Mouse (Mus musculus) ovary, postnatal 14 days (tissue): ENCODE data around the gene Nfkbia.

Experiments used
- DNase-seq: peaks from one replicate; pipeline ENCODE4 v3.0.0; 2022; ENCODE audit warnings: low spot score

Gene Nfkbia

DNA sequence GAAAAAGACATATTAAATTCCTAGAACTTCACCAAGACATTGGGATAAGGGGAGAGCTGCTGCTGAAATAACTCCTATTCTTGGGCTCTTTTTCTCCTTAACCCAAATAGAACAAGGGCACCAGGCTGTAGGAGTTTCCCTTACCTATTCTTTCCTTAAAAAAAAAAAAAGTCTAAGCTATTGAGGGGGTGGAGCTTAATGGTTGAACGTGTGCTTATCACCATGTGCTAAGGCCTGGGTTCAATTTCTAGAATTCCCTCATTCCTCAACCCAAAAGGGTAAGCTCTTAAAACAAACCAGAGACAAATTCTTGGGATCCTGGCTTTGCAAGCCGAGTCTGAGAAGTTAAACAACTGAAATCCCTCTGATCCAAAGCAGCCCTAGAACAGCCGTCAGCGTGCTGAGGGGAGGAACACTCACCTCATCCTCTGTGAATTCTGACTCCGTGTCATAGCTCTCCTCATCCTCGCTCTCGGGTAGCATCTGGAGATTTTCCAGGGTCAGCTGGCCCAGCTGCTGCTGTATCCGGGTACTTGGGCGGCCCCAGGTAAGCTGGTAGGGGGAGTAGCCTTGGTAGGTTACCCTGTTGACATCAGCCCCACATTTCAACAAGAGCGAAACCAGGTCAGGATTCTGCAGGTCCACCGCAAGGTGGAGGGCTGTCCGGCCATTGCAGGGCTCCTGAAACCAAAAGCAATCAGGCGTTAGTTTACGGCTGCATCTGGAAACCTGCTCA is 2.3 kb downstream of the Nfkbia start:
- DNase-seq, result no peak

DNA sequence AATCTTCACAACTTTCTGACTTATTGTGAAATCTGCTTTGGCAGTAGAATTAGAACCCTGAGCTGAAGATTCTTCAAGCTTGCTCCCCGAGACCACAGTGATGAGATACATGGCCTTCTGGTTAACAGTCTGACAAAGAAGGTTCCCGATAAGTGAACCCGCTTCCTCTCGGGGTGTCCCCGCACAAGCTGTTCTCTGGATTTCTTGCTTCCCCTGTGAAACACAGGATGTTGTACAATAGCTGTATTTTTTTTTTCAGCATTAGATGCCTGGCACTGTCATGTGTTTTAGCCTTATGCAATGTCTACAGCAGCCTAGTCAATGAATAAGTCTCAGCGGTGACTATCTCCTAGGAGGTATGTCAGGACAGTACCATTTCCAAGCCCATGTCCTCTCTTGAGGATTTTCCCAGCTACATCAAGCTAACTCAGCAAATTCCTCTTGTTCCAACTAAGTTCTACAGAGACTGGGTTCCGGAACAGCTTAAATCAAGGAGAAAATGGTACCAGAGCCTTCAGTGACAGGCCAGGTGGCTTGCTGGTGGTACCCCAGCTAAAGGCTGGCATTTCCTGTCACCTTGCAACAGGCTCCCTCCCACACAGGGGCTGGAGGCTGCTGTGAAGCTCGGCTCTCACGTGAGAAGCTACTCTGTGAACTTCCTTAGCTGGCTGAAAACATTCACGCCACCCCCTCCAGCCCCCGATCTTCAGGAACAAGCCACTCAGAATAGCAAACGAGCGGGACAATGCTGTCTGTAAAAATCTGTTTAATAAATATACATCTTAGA is 3.6 kb downstream of the Nfkbia start:
- no peak for DNase-seq

- no peak for DNase-seq
Measured at GRCm38 (mm10) chr12:55487843-55488660, 4.4 kb downstream of the Nfkbia start.

GRCm38 (mm10) chr12:55486923-55487674 is 5.3 kb downstream of the Nfkbia start:
- no peak for DNase-seq

- no peak for DNase-seq
Measured at GRCm38 (mm10) chr12:55484800-55485199, 7.6 kb downstream of the Nfkbia start.

DNA sequence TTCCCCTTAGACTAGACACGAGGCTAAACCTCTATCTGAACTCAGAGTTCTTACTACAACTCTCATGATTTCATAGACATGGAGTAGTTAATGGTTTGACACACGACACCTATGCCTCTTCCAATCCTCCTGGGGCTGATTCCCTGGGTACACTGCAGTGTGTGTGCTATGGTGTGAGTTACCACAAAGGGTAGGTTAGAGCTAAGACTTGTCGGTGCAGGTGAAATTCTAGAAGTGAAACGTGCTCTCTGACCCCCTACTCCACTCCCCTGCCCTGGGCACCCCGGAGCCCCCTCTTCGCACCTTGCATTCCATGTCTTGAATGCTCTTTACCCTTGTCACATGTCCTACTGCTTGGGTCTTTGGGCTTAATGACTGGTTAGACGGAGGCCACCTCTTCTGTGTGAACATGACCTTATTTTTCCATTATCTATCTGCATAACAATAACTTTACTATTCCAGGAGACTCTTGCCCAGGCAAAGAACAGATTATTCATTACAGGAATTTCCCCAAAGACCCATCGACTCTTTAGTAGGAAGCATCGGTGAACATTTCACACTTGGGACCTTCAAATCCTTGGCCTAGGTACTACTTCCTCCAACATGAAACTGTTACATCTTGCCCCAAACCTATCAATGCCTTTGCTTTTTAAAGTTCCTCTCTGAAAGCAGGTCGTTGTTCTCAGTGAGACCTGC is 8.2 kb downstream of the Nfkbia start:
- no peak for DNase-seq

GRCm38 (mm10) chr12:55483591-55483990 is 8.9 kb downstream of the Nfkbia start:
- no peak for DNase-seq

- no peak for DNase-seq
Measured at GRCm38 (mm10) chr12:55482732-55483131, 9.7 kb downstream of the Nfkbia start.

DNA sequence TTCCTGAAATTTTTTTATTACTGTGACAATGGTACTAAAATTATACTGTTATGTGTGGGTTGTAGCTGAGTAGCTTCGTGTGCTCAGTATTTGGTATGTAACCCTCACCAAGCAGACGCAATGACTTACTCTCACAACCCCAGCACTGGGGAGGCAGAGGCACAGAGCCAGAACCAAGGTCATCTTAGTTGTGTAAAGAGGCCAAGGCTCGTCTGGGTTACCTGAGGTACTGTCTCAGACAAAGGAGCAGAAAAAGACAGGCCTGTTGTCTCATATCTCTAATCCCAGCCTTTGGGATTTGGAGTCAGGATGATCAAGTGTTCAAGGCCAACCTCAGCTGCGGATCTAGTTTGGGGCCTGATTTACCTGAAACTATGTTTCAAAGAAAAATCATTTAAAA is 10.7 kb downstream of the Nfkbia start:
- DNase-seq, result no peak

DNA sequence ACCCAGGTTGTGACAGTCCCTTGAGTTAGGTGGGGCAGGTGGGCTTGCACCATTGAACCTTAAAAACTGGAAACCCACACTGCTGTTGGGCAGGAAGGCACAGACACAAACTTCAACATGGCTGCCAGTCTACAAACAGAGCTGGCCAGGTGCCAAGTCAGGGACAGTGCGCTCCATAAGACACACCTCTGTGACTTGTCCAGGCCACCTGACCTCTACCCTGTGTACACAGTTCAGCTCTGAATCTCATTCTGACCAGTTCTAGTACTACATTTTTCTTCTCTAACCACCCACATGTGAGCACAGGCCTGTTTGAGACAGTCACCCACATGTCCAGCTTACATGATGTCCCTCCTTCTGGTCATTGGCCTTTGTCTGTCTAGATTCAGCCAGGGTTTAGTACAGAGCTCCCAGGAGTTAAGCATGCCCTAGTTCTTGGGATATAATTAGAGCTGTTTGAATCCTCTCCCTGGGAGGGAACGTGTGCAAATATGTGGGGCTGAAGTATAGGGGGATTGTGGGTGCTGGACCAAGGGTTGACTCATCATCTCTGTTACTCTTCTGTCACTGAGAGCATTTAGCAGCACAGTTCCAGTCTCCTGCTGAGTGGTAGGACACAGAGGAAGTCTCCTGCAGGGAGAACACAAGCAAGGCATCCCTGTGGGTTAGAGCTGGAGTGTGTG is 11.8 kb downstream of the Nfkbia start:
- DNase-seq, result no peak

DNA sequence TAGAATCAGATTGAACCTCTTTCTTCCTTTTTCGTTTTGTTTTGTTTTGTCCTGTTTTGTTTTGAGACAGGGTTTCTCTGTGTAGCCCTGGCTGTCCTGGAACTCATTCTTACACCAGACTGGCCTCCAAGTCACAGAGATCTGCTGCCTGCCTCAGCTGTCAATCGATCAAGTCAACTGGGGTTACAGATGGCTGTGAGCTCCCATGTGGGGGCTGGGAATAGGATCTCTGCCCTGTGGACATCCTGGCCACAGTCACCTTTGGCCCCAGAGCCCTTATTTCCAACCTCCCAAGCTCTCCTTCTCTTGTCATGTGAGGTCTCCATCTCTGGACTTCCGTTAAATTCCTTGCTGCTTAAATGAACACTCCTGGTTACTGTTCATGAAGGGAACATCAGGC is 13.5 kb downstream of the Nfkbia start:
- no peak for DNase-seq

DNA sequence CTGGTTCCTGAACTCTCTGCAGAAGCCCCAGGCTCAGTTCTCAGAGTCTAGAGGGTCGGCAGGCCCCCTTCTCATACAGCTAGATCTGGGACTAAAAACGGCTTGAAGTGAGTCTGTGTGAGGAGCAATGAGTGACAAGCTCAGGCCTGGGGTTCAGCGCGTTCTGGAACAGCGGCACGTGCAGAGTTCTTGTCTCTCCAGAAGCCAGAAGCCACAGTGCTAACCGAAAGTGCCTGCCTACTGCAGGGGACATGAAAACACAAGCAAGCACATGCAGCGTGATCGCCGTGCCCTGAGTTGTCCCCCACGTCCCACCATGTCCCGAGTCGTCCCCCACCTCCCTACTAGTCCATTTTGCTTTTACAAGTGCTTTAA is 18.3 kb downstream of the Nfkbia start:
- no peak for DNase-seq

- no peak for DNase-seq
Measured at GRCm38 (mm10) chr12:55473250-55474208, 18.9 kb downstream of the Nfkbia start.

GRCm38 (mm10) chr12:55471344-55471743 is 21.1 kb downstream of the Nfkbia start:
- DNase-seq, result no peak

GRCm38 (mm10) chr12:55470442-55470841 is 22.0 kb downstream of the Nfkbia start:
- no peak for DNase-seq

DNA sequence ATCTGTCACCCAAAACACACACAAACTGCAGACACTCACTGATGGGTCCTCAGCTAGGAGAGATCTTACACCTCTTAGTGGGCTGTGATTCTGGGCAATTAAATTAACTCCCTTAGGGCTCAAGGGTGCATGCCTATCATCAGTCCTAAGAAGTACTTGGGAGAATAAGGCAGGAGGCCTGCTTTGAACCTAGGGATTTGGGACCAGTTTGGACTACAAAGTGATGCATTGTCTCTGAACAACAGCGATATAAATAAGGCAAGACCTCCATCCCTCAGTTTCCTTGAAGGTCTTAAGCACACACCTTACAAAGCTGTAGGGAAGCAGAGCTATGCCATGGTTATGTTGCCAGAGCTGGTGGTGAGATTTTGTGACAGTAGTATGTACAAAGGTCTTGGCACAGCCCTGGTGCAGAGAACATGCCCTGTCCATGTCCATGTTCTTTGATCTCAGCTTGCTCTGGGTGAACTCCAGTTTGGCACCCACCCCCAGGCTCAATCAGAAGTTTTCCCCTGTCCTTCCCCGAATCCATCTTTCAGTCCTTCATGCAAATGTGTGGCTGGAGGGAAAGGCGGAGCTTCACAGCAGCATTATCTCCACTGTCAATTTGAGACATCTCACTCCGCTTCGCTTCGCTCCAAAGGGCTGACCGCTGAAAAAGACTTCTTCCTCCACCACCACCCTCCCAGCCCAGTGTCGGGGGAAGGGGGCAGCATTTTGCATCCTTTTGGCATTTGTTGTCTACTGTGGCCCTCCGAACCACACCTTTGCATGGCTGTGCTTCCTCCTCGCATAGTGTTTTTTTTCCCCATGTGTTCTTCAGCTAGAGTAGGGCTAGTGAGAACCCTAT is 24.9 kb downstream of the Nfkbia start:
- no peak for DNase-seq

DNA sequence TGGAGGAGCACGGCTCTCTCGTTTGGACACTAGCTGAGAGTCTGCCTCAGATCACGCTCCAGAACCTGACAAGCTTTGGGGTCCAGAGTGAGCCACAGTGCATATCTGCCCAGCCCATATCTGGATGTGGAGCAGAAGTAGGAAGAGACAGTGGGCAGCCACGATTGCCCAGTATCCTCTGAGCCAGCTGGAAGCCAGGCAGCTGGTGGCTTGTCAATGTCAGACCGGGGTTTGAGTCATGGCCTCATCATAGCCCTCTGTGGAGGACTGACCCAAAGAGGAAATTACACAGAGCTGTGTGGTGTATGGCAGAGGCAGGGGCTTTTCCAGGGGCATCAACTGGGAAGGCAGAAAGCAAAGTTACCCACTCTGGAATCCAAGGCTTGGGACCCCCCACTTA is 25.6 kb downstream of the Nfkbia start:
- DNase-seq, result no peak

- DNase-seq, result no peak
Measured at GRCm38 (mm10) chr12:55466088-55466701, 26.3 kb downstream of the Nfkbia start.
